Mouse (Mus musculus) urinary bladder, postnatal 10 days (tissue): Measurements from ENCODE around the gene Ralgps2.

Experiments used
- DNase-seq: peaks from one replicate; pipeline ENCODE4 v3.0.0; 2022; ENCODE audit warnings: low spot score

Gene Ralgps2

DNA sequence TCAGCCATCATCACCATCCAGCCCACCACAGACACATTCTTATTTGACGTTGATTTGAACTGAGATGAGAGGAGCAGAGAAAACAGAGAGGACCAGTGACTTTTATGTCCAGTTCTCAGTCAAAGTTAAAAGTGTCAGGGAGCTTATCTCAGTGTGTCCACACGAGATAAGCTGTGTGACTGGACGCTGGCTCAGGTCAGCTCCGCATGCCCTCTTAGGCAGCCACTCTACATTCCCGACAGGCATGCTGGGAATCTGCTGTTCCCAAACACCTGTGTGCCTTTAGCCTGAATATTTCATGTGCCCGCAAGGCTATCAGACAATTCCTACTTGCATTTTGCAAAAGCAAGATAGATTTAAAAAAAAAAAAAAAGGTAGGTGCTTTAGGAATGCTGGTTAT lies 125.9 kb downstream of the Ralgps2 start:
- no peak for DNase-seq

DNA sequence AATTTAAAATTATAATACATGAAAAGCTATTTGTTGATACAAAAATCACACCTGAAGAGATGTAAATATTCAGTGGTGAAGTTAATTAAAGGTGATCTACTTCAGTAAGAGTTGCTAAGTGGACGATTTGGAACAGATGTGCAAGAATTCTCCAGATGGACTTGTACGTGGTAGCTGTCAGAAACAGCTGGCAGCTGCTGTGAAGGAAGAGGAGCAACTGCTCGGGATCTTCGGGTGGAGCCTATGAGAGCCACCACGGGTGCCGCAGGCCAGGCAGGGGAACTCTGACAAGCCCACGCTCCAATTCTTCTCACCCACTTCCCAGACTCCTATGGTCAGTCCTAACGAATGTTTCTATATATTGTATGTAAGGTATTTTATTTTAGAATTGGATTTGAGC lies 126.7 kb downstream of the Ralgps2 start:
- no peak for DNase-seq

DNA sequence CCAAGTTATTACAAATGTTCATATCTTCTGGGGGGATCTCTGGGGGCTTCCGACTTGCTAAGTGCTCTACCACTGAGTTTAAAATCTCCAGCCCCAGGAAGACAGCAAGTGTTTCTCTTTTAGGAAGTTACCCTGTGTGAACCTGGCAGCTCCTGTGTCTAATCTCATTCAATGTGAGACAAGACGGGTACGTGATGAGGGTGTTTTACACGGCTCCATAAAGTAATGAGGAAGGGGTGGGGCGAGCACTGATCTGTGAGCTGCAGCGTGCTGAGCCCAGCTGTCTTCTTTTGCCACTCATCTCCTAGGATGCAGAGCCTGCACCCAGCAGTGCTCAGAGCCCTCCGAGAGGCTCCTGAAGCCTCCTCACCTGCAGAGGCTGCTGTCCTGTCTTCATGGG lies 127.5 kb downstream of the Ralgps2 start:
- DNase-seq: no peak

DNA sequence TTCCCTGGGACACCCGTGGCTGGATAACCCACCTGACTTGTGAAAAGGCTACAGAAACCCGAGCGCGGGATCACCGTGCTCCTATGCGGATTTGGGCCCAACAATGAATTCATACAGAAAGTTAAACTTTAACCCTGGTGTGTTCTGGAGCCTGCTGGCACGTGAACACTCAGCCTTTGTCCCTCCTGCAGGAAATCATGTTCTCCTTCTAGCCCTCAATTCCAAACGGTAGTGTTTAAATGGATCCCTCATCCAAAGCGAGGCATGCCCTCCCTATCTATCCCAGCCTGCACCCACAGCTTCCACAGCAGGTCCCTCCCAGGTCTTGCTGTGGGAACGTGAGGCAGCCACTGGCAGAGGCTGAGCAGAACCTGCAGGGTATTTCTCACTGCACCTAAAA lies 131.1 kb downstream of the Ralgps2 start:
- DNase-seq: no peak

DNA sequence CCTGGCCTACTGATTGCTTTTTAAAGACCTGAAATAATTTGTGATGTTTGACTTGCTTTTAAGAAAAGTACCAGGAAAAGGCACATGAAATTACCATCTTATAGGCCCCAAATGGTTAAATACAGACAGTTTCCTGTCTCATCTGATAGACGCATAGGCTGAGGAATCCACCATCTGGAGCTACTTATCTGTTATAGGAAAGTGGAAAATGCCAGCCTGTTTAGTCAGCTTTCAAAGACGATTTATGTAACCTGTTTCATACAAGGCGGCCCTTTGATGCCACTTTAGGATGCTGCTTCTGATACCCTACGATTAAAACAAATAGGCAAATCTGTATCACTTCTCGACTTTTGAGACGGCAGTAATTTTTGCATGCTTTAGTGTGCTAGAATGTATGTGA lies 138.2 kb downstream of the Ralgps2 start:
- DNase-seq: no peak

DNA sequence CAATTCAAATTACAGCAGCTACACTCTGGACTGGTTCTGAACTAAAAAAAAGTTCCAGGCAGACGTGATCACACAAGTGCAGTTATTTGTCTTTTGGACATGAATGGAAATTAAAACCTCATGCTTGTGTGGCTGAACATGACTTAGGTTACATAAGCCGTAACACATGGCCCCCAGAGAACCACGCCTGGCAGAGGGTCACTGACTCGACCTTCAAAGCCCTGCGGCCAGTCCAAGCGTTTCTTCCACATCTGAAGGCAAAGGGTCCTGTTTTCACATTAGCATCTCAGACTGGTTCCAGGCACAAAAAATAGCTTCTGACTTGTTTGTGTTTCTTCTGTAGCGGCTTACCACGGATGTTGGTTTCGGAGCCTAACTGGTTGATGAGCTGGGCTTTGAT lies 143.2 kb downstream of the Ralgps2 start:
- DNase-seq: no peak

DNA sequence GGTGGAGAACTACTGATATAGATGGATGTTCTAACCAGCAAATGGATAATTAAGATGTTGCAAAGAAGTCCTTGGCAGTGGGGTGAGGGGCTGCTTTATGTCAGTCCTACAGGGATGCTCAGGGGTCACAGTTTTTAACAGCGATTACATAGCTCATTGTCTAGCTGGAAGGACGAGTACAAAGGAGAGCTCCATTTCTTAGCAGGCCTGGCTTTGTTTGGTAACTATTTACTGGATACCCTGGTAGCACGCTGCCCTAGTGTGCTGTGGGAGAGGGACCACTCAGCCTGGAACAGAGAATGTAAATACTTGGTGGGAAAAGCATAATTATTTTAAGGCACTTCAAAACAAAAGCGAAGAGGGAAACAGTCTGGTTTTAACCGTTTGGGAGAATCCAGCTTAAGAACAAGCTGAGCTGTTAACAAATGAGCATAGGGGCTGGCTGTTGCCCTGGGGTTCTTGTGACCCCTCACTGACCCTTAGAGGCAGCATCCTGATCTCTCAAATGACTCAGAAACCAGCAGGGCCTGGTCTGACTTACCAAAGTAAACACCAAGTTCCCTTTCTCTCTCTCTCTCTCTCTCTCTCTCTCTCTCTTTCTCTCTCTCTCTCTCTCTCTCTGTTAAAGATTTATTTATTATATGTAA lies 149.5 kb downstream of the Ralgps2 start:
- DNase-seq: no peak

DNA sequence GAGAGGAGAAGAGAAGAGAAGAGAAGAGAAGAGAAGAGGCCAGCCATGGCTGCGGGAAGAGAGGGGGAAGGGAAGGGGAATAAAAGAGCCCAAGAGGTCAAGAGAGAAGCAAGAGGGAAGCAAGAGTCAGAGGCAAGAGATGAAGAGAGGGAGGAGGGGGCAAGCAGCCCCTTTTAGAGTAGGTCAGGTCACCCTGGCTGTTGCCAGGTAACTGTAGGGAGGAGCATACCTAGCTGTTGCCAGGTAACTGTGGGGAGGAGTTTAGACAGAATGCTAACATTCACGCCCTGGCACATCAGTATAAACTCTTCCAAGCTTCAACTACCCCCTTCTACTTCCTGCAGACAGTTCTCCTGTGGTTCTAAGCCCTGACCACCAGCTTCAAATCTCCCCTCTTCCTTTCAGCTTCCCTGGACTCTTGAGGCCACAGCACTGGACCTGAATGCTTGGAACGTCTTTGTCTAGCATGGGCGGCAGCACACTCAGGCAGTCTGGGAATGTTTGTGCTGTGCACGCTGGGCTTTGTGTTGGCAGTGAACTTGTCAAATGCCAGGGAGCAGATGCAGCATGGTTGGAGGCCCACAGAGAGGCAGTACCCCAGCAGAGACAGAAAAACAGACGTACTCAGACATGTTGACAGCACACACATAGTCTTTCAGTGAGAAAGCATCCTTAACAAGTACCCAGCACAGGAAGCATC lies 152.1 kb downstream of the Ralgps2 start:
- no peak for DNase-seq

DNA sequence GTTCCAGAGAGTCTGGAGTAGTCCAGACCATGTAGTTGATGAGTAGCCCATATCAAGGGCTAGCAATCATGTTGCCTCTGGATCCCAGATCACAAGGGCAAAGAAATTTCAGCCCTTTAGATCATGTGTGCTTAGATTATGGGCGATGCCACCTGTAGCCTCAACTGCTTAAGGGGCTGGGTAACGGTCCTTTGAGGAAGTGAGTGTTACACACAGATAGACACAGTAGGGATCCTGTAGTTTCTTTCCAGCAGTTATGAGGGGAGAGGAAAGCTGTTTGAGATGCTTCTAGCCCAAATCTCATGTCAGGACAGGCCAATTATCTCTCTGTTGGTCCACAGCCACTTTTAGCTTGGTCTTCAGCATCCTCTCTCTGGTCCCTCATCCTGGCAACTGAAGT lies 153.4 kb downstream of the Ralgps2 start:
- DNase-seq: no peak

DNA sequence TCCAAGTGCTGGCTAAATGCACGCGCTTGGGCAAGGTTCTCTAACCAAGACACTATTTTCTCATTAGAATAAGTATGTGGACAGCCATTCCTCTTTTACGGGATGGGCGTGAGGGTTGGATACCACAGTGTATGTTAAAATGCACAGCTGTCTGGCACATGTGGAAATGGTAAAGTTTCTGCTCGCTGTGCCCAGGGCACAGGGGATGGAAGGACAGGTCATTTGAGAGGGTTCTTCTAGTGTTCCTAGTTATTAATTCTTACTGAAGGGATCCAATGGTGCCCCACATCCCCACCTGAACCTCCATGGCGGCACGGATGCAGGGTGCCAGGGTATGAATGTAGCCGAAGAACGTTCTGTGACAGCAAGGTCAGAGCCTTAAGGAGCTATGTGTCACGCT lies 154.5 kb downstream of the Ralgps2 start:
- no peak for DNase-seq

DNA sequence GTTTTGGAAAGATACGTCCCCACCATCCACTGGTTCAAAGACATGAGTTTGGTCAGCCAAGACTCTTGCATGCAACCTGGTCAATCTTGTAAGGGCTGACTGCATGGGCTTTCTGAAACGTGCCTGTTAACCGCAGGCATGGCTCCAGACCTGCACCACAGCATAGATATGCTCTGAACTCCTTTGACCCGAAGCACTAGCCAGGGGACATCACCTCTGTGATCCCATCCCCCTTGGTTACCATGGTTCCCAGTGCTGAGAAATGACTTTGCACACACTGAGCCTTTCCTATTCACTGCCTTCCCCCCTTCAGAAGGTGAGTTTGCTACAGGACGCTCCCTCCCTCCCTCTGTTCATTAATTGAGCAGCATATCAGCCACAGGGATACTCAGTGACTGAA lies 155.3 kb downstream of the Ralgps2 start:
- DNase-seq: no peak

DNA sequence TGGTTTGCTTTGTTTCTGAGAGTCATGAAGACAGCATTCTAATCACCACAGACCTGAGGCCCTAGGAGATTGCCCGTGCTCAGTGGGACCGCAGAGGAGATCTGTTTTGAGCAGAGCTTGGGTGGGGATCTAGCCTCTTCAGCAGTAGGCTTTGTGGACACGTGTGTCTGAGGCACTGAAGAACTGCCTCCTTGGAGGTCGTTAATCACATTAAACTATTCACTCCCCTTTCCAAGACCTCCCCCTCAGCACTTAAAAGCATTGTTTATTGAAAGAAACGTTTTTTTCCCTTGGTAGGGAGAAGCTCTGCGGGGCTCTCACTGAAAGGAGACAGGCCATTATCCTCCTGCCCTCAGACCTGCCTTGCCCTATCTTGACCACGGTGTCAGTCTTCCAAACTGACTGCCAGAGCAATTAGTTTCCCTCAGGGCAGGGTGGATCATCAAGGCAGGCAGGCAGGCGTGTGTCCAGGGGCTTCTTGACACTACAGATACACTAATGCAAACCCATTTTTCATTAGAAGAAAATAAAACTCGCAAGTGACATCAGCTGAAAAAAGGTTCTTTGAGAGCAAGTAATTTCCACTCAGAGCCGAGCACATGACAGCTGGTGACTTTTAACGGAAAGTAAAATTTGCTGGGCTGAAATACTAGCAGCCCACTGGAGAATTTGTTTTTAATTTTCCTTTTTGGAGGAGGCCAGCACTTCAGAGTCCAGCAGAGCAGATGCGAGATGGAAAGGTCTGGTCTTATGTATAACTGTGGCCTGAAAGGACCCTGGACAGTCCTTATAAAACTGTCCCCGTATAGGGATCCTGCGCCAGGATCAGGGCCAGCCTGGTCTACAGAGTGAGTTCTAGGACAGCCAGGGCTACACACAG lies 157.2 kb downstream of the Ralgps2 start:
- DNase-seq: no peak

DNA sequence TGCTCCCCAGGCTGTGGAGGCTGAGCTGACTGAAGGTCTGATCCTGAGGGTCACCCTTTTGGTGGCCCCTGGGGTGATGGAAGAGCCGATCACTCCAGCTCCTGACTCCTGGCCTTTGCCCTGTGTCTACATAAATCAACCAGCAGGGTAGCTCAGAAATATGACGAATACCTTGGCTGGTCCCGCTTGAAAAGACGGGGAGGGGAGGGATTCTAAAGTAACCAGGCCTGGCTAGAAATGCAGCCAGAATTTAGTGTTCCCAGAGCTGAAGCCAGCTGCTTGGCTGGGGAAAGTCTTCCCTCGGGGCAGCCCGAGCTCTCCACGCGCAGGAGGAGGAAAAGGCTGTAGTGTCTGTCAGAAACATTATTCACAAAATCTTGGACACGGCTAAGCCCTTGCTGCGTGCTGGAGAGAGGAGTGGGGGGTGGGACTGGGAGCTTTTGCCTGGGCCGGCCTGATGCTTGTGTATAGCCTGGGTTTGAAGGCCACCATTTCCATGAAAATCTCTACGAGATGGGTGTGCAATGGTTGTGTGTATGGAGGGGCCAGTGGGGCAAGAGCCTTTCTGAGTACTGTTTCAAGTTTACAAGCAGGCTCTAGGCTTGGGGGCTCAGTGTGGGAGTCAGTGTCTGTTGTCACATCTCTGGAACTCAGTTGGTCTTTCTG lies 158.2 kb downstream of the Ralgps2 start:
- no peak for DNase-seq

DNA sequence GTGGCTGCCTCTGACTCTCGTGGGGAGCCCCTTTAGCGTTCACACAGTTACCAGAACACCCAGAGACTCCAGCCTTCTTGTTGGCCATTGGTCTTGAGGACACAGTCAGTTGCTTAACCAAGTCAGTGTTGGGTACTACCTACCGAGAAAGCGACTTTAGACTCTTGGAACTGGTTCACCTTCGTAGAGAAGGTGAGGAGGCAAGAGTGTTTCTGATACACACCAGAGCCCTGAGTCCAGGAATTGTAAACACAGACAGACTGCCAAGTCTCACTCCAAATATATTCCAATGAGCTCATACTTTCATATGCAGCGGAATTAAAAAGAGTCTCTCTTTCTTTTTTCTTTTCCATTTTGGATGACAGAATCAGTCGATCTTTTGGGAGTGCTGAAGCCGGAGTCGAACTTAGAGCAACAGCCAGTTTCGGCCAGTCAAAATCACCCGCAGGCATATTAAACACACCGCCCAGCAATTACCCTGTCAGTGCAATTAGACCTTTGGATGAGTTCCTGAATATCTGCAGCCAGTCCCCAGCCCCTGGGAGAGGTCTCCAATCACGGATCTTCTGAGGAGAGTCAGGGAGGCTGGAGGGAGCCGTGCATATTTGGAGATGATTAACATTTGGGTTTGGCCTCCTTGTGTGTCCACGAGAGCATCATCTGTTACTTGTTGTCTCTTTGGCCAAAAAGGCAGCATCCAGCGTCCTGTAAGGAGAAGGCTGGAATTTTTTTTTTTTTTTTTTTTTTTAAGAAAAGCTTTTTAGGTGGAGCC lies 159.0 kb downstream of the Ralgps2 start:
- no peak for DNase-seq

DNA sequence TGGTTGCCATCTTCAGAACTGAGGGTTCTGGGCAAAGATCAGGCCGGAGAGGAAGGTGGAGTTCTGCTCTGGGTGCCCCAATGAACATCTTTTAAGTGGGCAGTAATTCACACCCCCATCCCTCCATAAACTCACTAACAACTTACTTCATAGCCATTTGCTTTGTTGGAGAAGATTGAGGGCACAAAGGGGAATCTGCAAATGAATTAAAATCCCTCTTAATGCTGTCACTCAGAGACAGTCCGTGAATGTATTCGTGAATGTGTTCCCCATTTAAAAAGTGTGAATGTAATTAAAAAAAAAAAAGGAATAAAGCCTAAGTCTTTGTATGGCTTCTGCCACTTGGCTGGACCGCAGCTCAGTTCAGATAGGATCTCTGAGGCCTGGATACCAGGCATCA lies 159.8 kb downstream of the Ralgps2 start:
- no peak for DNase-seq

DNA sequence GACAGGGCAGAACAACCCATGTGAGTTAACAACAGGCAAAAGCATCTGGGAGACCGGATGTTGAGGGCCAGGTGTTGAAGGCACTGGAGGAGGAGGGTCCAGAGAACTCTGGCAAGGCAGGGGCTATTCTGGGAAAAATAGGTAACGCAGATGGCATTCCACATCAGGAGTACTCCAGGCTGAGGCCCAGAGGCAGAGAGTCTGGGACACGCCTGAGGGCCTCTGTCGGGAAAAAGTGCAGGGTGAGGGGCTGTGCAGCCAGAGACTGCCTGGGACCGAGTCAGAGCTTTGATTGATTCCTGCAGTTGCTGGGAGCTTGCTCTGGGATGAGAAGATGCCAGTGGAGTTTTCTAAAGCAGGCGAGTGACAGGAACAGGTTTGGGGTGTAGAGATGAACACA lies 160.4 kb downstream of the Ralgps2 start:
- DNase-seq: no peak

DNA sequence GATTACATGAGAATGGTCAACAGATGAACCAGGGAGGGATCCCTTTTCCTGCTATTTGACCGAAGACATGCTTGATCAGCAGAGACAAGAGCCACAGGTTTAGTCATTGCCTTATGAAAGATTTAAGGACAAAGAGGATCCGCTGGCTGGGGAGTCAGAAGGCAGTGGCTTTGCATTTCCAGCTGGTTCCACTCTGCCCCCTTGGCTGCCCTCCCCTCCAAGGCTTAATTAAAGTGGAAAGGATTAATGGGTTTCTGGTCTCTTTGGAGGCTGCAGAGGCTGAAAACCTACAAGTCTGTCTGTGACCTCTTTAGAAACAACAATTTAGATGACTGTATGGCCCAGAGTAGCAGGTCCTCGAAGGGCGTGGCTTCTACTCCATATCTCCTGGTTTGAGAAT lies 161.5 kb downstream of the Ralgps2 start:
- no peak for DNase-seq

DNA sequence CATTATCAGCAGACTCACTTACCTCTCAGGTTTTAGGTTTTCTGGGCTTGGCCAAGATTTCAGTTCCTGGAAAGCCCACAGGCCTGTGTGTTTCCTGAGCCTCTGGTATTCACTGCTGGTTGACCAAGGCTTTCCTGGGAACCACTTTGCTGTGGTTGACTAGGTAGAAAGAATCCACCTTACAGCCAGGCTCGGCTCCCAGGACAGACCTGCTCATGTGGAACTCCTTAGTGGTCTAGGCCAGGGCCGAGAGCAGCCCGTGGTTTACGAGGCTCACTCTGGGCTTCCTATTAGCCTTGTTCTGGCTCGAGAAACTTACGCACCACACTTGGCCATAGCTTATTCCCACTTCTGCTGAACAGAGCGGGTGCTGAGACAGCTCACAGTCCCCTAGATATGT lies 163.4 kb downstream of the Ralgps2 start:
- DNase-seq: no peak

DNA sequence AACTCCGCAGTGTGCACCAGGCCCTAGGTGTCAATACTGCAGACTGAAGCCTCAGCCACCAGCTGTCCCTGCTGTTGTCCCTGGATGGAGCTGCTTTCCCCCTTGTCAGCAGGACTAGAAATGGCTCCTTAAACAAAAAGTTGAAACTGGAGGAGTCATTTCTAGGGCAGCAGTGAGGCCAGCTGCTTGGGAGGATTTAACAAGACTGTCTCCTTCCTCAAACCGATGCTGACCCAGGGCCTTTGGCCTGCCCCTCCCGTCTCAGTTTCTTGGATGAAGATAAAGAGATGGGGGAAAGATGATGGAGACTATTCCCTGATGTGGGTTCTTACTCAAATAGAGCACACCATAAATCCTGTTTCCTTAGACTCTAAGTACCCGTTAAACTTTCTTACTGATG lies 164.2 kb downstream of the Ralgps2 start:
- DNase-seq: no peak

DNA sequence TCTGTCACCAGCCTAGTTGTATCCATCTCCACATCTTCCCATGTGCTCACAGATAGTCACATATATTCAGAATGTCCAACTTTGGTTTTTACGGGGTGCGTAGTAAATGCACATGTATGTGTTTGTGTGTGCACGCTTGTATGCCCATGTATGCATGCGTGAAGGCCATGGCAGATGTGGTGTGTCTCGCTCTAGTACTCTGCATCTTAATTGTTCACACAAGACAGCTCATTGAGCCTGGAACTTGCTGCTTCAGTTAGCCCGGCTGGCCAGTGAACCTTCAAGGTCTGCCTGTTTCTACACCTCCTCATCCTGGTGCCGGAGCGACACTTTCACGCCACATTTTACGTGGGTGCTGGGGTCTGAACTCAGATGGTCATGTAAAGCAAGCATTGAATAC lies 168.6 kb downstream of the Ralgps2 start:
- DNase-seq: no peak

DNA sequence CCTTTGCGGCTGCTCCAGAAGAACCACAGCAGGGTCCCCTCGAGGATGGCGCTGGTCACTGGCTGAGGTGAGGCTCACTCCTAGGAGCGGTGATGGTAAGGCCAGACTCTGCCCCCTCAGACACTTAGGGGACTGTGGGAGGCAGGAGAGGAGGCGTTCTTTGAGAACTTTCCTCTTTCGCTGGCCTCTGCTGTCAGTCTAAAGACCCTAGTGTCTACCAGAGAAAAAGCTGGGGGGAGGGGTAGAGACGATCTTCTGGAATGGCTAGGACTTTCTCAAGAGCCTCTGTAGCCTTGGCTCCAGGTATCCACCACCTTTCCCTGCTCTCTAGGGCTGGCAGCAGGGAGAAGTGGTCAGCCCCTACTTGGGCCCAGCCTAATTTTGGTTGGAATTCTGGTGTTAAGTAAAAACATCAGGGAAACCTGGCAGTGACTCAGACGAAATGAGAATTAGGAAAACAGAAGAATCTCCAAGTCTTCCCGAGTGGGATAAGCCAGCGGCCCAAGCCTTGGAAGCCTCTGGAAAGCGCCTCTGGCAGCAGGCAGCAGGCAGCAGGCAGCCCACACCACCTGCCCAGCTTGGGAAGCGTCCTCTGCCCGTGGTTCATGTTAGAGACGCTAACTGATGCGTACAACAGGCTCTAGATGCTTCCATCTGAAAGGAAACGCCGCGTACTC lies 169.7 kb downstream of the Ralgps2 start:
- no peak for DNase-seq
